Mouse (Mus musculus) MEL-GATA-1-ER (cell line): Measurements from ENCODE around the gene Nudt8.
A peak's percentile ranks its signal among the peaks of the same experiment; 100 is the strongest.
"Not testable (repeated sequence)": the region's sequence is repeated elsewhere in the genome, so short reads cannot be mapped to it uniquely, and the experiment has no call there.

Experiments used
- DNase-seq: peaks from one replicate; pipeline ENCODE4 v3.0.0-alpha.2; 2012; ENCODE audit warnings: low read depth; ENCODE audit errors: extremely low read depth

The Nudt8 gene

GRCm38 (mm10) chr19:4000119-4000900 is at the start of gene Nudt8, which contains the start of gene Gm49405:
Nudt8 (plus strand) TSS chr19:4000580.
Gm49405 (plus strand) TSS chr19:4000626.
- DNase-seq, result peak; percentile 97

- DNase-seq, result no peak
Measured at GRCm38 (mm10) chr19:3951461-3951860, 48.9 kb upstream of the Nudt8 start.

GRCm38 (mm10) chr19:3952099-3952498 is 48.3 kb upstream of the Nudt8 start:
- no peak for DNase-seq

- no peak for DNase-seq
Measured at GRCm38 (mm10) chr19:3955033-3955432, 45.3 kb upstream of the Nudt8 start.

GRCm38 (mm10) chr19:3955804-3956203 is 44.6 kb upstream of the Nudt8 start:
- no peak for DNase-seq

- DNase-seq, result not testable (repeated sequence)
Measured at GRCm38 (mm10) chr19:3957296-3958036, 42.9 kb upstream of the Nudt8 start.

- DNase-seq, result no peak
Measured at GRCm38 (mm10) chr19:3958470-3958869, 41.9 kb upstream of the Nudt8 start, which contains the start of gene Aldh3b3. Aldh3b3 (plus strand) TSS chr19:3958645.

GRCm38 (mm10) chr19:3959030-3959429 is 41.4 kb upstream of the Nudt8 start:
- no peak for DNase-seq

GRCm38 (mm10) chr19:3960211-3960610 is 40.2 kb upstream of the Nudt8 start:
- DNase-seq, result no peak

- DNase-seq, result not testable (repeated sequence)
Measured at GRCm38 (mm10) chr19:3961805-3962204, 38.6 kb upstream of the Nudt8 start.

GRCm38 (mm10) chr19:3962469-3962868 is 37.9 kb upstream of the Nudt8 start:
- DNase-seq, result no peak

- DNase-seq, result no peak
Measured at GRCm38 (mm10) chr19:3964030-3964429, 36.4 kb upstream of the Nudt8 start.

- no peak for DNase-seq
Measured at GRCm38 (mm10) chr19:3966330-3967075, 33.9 kb upstream of the Nudt8 start.

- DNase-seq, result peak; percentile 33
Measured at GRCm38 (mm10) chr19:3967258-3967657, 33.1 kb upstream of the Nudt8 start.

GRCm38 (mm10) chr19:3972229-3972628 is 28.2 kb upstream of the Nudt8 start, which contains the start of gene Aldh3b2:
Aldh3b2 (plus strand) TSS chr19:3972328.
- DNase-seq, result no peak

- DNase-seq, result not testable (repeated sequence)
Measured at GRCm38 (mm10) chr19:3974608-3975007, 25.8 kb upstream of the Nudt8 start.

- no peak for DNase-seq
Measured at GRCm38 (mm10) chr19:3975866-3976265, 24.5 kb upstream of the Nudt8 start.

- DNase-seq, result peak; percentile 64
Measured at GRCm38 (mm10) chr19:3980309-3980708, 20.1 kb upstream of the Nudt8 start.

GRCm38 (mm10) chr19:3980917-3981316 is 19.5 kb upstream of the Nudt8 start:
- no peak for DNase-seq

- no peak for DNase-seq
Measured at GRCm38 (mm10) chr19:3983527-3984200, 16.7 kb upstream of the Nudt8 start.

- DNase-seq, result no peak
Measured at GRCm38 (mm10) chr19:3985261-3985681, 15.1 kb upstream of the Nudt8 start.
